Mouse (Mus musculus) gastrocnemius, postnatal 14 days (tissue): ENCODE measurements around the gene Reep1. TPM values are rescaled to one million over a fixed set of nuclear protein-coding genes. Genes with fewer than 3 reads are reported as not detected.

ENCODE experiments used
- DNase-seq: peaks from one replicate; pipeline ENCODE4 v3.0.0; 2021; ENCODE audit warnings: mixed read lengths
- intact Hi-C: fragments of 180-260 bp; cut with DNase I; formaldehyde crosslinking; loops from one replicate; pipeline ENCODE4 v1.15.1; 2025; ENCODE audit warnings: low total_unique reads
- total RNA-seq, 2 experiments: library from RNA; stranded (reverse); gene quantifications; 2 replicates each; pipeline ENCODE4 v1.2.3; 2021

Reep1 gene
- total RNA-seq, 2 experiments from 2014 or later, result 84.7 to 92.8 TPM

DNA sequence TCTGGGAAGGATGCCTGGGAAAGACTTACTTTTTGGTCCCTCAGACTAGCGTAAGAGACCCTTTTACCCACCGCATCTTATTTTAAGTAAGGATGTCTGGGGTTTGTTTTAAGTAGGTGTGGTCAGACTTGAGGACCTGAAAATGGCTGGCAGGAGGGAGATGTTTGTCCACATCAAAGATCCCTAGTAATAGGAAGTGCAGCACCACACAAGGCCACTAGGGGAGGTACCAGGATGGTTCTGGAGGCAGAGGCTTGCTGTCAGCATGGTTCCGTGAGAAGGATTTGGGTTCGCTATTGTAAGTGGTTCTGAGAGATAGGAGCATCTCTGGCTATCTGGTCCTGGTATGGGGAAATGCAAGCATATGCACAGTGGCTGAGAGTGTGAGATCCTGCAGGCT is 63.5 kb downstream of the Reep1 start:
- intact Hi-C loops, result no loop called here

GRCm38 (mm10) chr6:71771282-71771681 is 63.9 kb downstream of the Reep1 start:
- no peak for DNase-seq
- intact Hi-C loops, result no loop called here

More for the DNA sequence above, 63.5 kb downstream of the Reep1 start:
- no peak for DNase-seq

DNA sequence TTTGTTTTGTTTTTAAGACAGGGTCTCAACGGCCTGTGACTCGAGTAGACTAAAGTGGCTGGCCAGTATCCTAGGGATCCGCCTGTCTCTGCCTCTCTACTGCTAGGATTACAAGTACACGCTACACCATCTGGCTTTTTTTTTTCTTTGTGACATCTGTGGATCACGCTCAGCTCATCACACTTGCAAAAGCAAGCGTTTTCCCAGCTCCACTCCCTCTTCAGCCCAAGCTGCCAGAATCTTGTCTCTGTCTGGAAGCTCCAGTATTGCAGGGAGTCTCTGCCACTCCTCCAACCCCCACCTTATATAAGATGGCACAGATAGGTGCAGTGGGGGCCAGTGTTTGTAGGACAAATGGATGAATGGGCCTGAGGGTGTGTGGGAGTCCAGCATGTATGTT is 64.8 kb downstream of the Reep1 start:
- intact Hi-C loops, result no loop called here

GRCm38 (mm10) chr6:71772636-71773208 is 65.4 kb downstream of the Reep1 start:
- intact Hi-C loops, result no loop called here
- peak; percentile 42 for DNase-seq

More for the DNA sequence above, 64.8 kb downstream of the Reep1 start:
- no peak for DNase-seq

DNA sequence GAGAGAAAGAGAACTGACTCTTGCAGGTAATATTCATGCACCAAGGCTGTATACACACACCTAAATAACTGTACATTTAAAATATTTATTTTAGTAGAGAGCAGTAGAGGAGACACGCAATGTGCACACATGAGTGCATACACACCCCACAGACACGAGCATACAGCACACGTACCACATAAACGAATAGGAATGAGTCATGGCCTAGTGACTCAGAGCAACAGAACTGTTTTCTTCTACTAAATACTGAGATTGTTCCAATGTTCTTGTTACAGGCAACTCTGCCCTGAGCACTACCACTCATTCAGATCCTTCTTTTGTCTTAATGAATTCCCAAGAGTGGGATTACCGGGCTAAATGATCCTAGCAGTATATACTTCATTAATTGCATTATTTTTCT is 70.7 kb downstream of the Reep1 start:
- DNase-seq, result no peak
- intact Hi-C loops, result no loop called here

GRCm38 (mm10) chr6:71779831-71780230 is 72.5 kb downstream of the Reep1 start:
- intact Hi-C loops, result no loop called here
- no peak for DNase-seq

- intact Hi-C loops, result no loop called here
These were observed 73.1 kb downstream of the Reep1 start for GRCm38 (mm10) chr6:71780431-71780830.

GRCm38 (mm10) chr6:71783165-71783564 is 75.8 kb downstream of the Reep1 start:
- intact Hi-C loops, result no loop called here
- no peak for DNase-seq

More at GRCm38 (mm10) chr6:71780431-71780830, 73.1 kb downstream of the Reep1 start:
- DNase-seq, result no peak

DNA sequence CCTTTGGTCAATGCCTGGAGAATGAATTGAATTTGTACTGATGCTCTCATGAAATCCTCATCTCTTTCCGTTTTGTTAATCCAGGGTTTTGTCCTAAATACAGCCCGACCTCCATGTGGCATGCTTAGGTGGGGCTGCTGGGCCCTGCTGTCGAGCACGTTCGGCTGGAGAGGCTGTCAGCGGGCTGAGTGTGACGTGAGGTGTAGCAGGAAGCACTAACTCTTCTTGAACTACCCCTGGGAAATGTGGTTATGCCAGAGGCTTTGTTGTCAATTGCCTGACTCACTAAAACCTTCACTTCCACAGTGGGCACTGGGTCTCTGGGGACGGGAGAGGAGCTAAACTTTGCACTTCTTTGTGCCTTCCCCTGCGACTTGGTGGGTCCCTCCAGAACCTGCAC is 81.0 kb downstream of the Reep1 start:
- DNase-seq, result no peak
- intact Hi-C loops, result no loop called here

DNA sequence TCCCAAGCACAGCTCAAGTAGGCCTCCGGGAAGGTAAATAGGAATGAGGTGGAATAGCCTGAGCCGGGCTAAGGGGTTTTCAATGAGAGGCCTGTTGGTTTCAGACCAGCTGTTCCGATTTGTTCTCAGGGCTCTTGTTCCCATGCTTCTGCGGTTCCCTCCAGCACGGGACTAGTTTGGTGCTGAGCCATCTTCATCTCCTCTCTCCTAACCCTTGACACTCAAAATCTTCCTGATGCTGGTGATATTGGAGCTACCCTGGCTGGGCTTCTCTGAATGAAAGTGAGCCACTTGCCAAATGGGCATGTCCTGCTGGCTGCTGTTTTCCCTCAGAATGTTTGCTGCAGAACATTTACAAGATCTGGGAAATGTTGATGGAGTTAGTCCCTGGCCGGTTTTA is 84.4 kb downstream of the Reep1 start:
- DNase-seq, result peak; percentile 30
- intact Hi-C loops, result loop anchor here (10.0 kb wide), 1 partner anchor 637 kb away; no protein-coding TSS in a partner anchor

GRCm38 (mm10) chr6:71799391-71799790 is 92.0 kb downstream of the Reep1 start:
- intact Hi-C loops, result loop anchor here (10.0 kb wide), 1 partner anchor 645 kb away; no protein-coding TSS in a partner anchor
- DNase-seq, result no peak

- intact Hi-C loops, result loop anchor here (10.0 kb wide), 1 partner anchor 186 kb away; no protein-coding TSS in a partner anchor
- DNase-seq, result no peak
These were observed 93.8 kb downstream of the Reep1 start for GRCm38 (mm10) chr6:71801011-71801713.

- intact Hi-C loops, result loop anchor here (10.0 kb wide), 1 partner anchor 187 kb away; no protein-coding TSS in a partner anchor
These were observed 94.3 kb downstream of the Reep1 start for GRCm38 (mm10) chr6:71801714-71802094.

DNA sequence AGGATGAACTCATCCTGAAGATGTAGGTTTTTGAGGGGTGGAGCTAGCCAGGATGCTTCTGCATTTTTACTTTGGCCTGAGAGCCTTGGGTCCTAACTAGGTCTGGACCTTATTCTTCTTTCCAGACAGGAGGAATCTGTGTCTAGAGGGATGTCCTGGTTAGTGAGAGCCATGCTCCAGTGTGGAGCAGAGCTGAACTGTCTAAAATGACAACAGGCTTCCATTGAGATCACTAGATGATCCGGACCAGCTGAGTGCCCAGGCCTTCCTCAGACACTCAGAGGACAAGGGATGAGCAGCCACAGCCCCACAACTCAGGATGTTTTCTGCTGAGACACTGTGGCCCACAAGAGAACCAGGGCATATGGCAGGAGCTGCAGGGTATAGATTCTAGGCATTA is 96.2 kb downstream of the Reep1 start:
- intact Hi-C loops, result loop anchor here (10.0 kb wide), 1 partner anchor 189 kb away; no protein-coding TSS in a partner anchor
- DNase-seq, result no peak

More at GRCm38 (mm10) chr6:71801714-71802094, 94.3 kb downstream of the Reep1 start:
- DNase-seq, result no peak

GRCm38 (mm10) chr6:71804061-71804829 is 96.9 kb downstream of the Reep1 start:
- intact Hi-C loops, result loop anchor here (10.0 kb wide), 1 partner anchor 189 kb away; no protein-coding TSS in a partner anchor

DNA sequence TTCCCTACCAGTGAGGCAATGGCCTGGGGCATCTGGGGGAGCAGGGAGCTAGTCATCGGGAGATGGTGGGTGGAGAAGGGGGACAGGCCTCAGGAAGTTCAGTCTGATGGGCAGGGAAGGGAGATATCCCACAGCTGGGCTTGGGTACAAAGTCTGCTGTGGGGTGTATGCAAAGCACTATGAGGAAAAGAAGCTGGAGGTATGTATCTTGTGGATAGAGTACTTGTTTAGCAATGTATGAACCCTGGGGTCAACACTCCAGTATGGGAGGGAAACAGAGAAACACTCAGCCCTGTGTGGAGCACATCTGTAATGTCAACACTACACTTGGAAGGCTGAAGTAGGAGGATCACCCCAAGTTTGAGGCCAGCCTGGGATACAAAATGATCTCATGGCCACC is 99.4 kb downstream of the Reep1 start:
- no peak for DNase-seq
- intact Hi-C loops, result loop anchor here (10.0 kb wide), 1 partner anchor 192 kb away; no protein-coding TSS in a partner anchor

More at GRCm38 (mm10) chr6:71804061-71804829, 96.9 kb downstream of the Reep1 start:
- DNase-seq, result peak; percentile 64

DNA sequence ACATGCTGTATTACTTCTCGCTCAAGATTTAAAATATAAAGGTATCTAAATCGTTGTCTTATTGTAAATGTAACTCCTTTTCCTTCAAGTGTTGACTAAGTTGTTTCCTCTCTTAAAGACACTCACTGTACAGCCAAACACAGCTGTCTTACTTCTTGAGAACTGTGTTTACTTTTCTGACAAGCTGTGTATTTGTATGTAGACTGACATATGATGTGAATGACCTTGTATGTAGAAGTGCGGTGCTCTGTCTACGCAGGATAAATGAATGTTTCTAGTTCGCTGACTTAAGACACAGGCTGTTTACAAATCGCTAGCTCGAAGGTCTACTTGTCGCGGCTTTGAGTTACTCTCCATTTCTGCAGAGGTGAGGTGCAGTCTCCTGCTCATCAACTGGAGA is 102.5 kb downstream of the Reep1 start:
- intact Hi-C loops, result loop anchor here (10.0 kb wide), 1 partner anchor 195 kb away; no protein-coding TSS in a partner anchor
- no peak for DNase-seq

- intact Hi-C loops, result no loop called here
- DNase-seq, result no peak
These were observed 105.5 kb downstream of the Reep1 start for GRCm38 (mm10) chr6:71812820-71813219.

GRCm38 (mm10) chr6:71819764-71820292 is 112.5 kb downstream of the Reep1 start:
- DNase-seq, result no peak
- intact Hi-C loops, result no loop called here

- DNase-seq, result no peak
- intact Hi-C loops, result no loop called here
These were observed 115.7 kb downstream of the Reep1 start for GRCm38 (mm10) chr6:71823085-71823484.
